Mouse (Mus musculus) mature B cell (primary cell): Measurements from ENCODE around the gene Gtdc1.

Experiments used
- in situ Hi-C: fragments of 300-500 bp; cut with MboI; formaldehyde crosslinking; loops from 2 replicates; pipeline ENCODE4 v1.14.3; 2019

Gtdc1 gene

GRCm38 (mm10) chr2:44526110-44527032 lies 401.1 kb downstream of the Gtdc1 start:
- in situ Hi-C loops, result no loop called here

DNA sequence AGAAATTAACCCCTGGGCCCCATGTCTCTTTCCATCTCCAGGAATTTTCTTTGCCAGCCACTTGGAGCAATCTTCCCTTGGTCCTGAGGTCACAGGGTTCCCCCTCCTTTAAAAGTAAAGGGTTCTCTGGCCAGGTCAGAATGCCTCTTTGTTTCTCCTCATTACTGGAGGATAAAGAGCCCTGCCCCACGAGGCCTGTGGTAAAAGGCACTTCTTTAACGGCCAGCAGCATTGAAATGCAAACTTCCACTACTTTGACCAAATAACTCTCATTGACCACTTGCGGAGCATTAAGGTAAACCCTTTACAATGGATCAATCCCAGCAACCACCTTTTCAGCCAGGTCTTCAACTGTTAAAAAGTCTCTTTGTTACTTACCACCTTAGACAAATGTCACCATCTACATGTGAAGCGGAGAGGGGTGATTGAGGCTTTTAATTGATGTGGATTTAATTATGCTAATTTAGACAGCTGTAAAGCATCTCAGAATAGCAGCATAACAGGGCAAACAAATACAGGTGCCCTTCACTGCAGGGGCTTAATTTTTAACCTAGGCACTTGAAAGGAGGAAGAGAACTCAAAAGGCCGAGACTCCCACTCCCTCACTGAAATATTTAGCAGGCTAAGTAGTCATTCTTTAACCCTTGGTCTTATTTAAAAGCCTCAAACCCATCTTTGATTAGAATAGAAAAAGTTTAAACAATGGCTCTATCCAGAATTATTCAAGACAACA lies 402.1 kb downstream of the Gtdc1 start:
- in situ Hi-C loops, result no loop called here

DNA sequence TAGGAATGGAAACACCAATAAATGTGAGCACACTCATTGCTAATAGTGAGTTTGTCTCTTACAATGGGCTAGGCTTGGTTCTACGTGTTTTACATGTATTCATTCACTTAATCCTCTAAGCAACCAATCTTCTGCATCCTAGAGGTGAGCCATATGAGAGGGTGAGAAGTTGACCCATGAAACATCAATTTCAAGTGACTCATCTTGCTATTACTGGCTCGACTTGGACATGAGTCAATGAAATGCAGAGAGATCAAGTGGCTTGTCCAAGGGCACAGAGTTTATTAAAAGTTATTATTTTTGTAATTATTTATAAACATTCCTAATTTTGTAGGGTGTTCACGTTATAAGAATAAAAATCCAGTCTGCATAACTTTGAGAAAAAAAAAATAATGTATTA lies 408.2 kb downstream of the Gtdc1 start:
- in situ Hi-C loops, result no loop called here

GRCm38 (mm10) chr2:44518085-44518484 lies 409.4 kb downstream of the Gtdc1 start:
- in situ Hi-C loops, result no loop called here
